Mouse (Mus musculus): ENCODE results near the gene Pard3. TPM values are rescaled to one million over a fixed set of nuclear protein-coding genes. Genes with fewer than 3 reads are reported as not detected.

The Pard3 gene
- polyA plus RNA-seq, 1 experiment from 2014 or later, result 23.7 TPM

- H3K4me2 ChIP-seq, result no peak overlapping the region
- 42% methylated on average over 4 of the region's 4 CpGs for WGBS
- no peak overlapping the region for H3K4me3 ChIP-seq
- no peaks in the 10 kb centered on the region for H3K9me3 ChIP-seq (replicated peaks)
- no peaks in the 10 kb centered on the region for H3K27me3 ChIP-seq
- peaks cover 15% of the 10 kb centered on the region for H3K4me1 ChIP-seq
- H3K36me3 ChIP-seq (ENCODE audit: poor library complexity, severe bottlenecking), result no peaks in the 10 kb centered on the region
- H3K27ac ChIP-seq, result no peak overlapping the region
- no peak overlapping the region for H3K9ac ChIP-seq
- no peak for ATAC-seq
Measured at GRCm38 (mm10) chr8:127145135-127145534, 81.4 kb downstream of the Pard3 start.

- Histone ChIP-seq H3K9me3 (replicated peaks) (no peaks in the 10 kb centered on the region), H3K36me3 (ENCODE audit: poor library complexity, severe bottlenecking) (no peaks in the 10 kb centered on the region), H3K4me1 (peaks cover 18% of the 10 kb centered on the region), H3K4me2 (no peak overlapping the region), H3K27ac (no peak overlapping the region), H3K27me3 (no peaks in the 10 kb centered on the region), H3K9ac (no peak overlapping the region), H3K4me3 (no peak overlapping the region)
- WGBS, result 79% methylated on average over 4 of the region's 4 CpGs
- ATAC-seq, result no peak
Measured at GRCm38 (mm10) chr8:127146055-127146454, 82.4 kb downstream of the Pard3 start.

GRCm38 (mm10) chr8:127148821-127149220, 85.1 kb downstream of the Pard3 start:
- no peaks in the 10 kb centered on the region for H3K9me3 ChIP-seq (replicated peaks)
- no peaks in the 10 kb centered on the region for H3K36me3 ChIP-seq (ENCODE audit: poor library complexity, severe bottlenecking)
- H3K9ac ChIP-seq, result no peak overlapping the region
- no peak overlapping the region for H3K27ac ChIP-seq
- peaks cover 22% of the 10 kb centered on the region for H3K4me1 ChIP-seq
- WGBS, result 58% methylated on average over 7 of the region's 7 CpGs
- H3K4me3 ChIP-seq, result no peak overlapping the region
- no peaks in the 10 kb centered on the region for H3K27me3 ChIP-seq
- no peak overlapping the region for H3K4me2 ChIP-seq
- no peak; the same call in 1 of the 2 replicates for ATAC-seq

GRCm38 (mm10) chr8:127150645-127151044, 87.0 kb downstream of the Pard3 start:
- Histone ChIP-seq H3K4me2 (no peak overlapping the region), H3K4me1 (peaks cover 15% of the 10 kb centered on the region), H3K4me3 (no peak overlapping the region), H3K27ac (no peak overlapping the region), H3K9me3 (replicated peaks) (no peaks in the 10 kb centered on the region), H3K9ac (no peak overlapping the region), H3K27me3 (no peaks in the 10 kb centered on the region), H3K36me3 (ENCODE audit: poor library complexity, severe bottlenecking) (no peaks in the 10 kb centered on the region)
- ATAC-seq, result no peak
- WGBS, result 82% methylated on average over 4 of the region's 4 CpGs

GRCm38 (mm10) chr8:127151706-127152105, 88.0 kb downstream of the Pard3 start:
- no peaks in the 10 kb centered on the region for H3K36me3 ChIP-seq (ENCODE audit: poor library complexity, severe bottlenecking)
- H3K27me3 ChIP-seq, result no peaks in the 10 kb centered on the region
- peaks cover 15% of the 10 kb centered on the region for H3K4me1 ChIP-seq
- WGBS, result 61% methylated on average over 3 of the region's 3 CpGs
- no peak overlapping the region for H3K9ac ChIP-seq
- H3K27ac ChIP-seq, result no peak overlapping the region
- H3K9me3 ChIP-seq (replicated peaks), result no peaks in the 10 kb centered on the region
- no peak for ATAC-seq
- no peak overlapping the region for H3K4me2 ChIP-seq
- no peak overlapping the region for H3K4me3 ChIP-seq

- H3K27me3 ChIP-seq, result no peaks in the 10 kb centered on the region
- no peaks in the 10 kb centered on the region for H3K36me3 ChIP-seq (ENCODE audit: poor library complexity, severe bottlenecking)
- ATAC-seq, result no peak
- no peak overlapping the region for H3K4me3 ChIP-seq
- peaks cover 5% of the 10 kb centered on the region; the same call in 1 of the 2 replicates for H3K4me1 ChIP-seq
- H3K4me2 ChIP-seq, result no peak overlapping the region
- 65% methylated on average over 8 of the region's 8 CpGs for WGBS
- H3K9ac ChIP-seq, result no peak overlapping the region
- no peak overlapping the region for H3K27ac ChIP-seq
- no peaks in the 10 kb centered on the region for H3K9me3 ChIP-seq (replicated peaks)
Measured at GRCm38 (mm10) chr8:127157087-127157486, 93.4 kb downstream of the Pard3 start.

GRCm38 (mm10) chr8:127159421-127159966, 95.8 kb downstream of the Pard3 start:
- WGBS, result 69% methylated on average over 3 of the region's 3 CpGs
- no peak for ATAC-seq
- H3K4me1 ChIP-seq, result peaks cover 5% of the 10 kb centered on the region; the same call in 1 of the 2 replicates

GRCm38 (mm10) chr8:127161854-127162253, 98.2 kb downstream of the Pard3 start:
- Histone ChIP-seq H3K36me3 (ENCODE audit: poor library complexity, severe bottlenecking) (no peaks in the 10 kb centered on the region), H3K9ac (no peak overlapping the region), H3K27ac (no peak overlapping the region)

More at GRCm38 (mm10) chr8:127159421-127159966, 95.8 kb downstream of the Pard3 start:
- H3K4me2 ChIP-seq, result no peak overlapping the region
- no peak overlapping the region for H3K9ac ChIP-seq
- no peak overlapping the region for H3K4me3 ChIP-seq
- H3K36me3 ChIP-seq (ENCODE audit: poor library complexity, severe bottlenecking), result no peaks in the 10 kb centered on the region
- no peaks in the 10 kb centered on the region for H3K9me3 ChIP-seq (replicated peaks)
- no peak overlapping the region for H3K27ac ChIP-seq
- H3K27me3 ChIP-seq, result no peaks in the 10 kb centered on the region

GRCm38 (mm10) chr8:127162821-127163220, 99.1 kb downstream of the Pard3 start:
- Histone ChIP-seq H3K9me3 (replicated peaks) (no peaks in the 10 kb centered on the region), H3K4me2 (no peak overlapping the region), H3K9ac (no peak overlapping the region), H3K4me1 (no peaks in the 10 kb centered on the region; the same call in 1 of the 2 replicates), H3K27me3 (no peaks in the 10 kb centered on the region), H3K36me3 (ENCODE audit: poor library complexity, severe bottlenecking) (no peaks in the 10 kb centered on the region), H3K27ac (no peak overlapping the region), H3K4me3 (no peak overlapping the region)
- 91% methylated on average over 1 of the region's 1 CpGs for WGBS
- no peak for ATAC-seq

More at GRCm38 (mm10) chr8:127161854-127162253, 98.2 kb downstream of the Pard3 start:
- 96% methylated on average over 7 of the region's 7 CpGs for WGBS
- Histone ChIP-seq H3K4me2 (no peak overlapping the region), H3K27me3 (no peaks in the 10 kb centered on the region), H3K4me3 (no peak overlapping the region), H3K4me1 (peaks cover 5% of the 10 kb centered on the region; the same call in 1 of the 2 replicates), H3K9me3 (replicated peaks) (no peaks in the 10 kb centered on the region)
- no peak for ATAC-seq

- Histone ChIP-seq H3K9ac (no peak overlapping the region), H3K9me3 (replicated peaks) (no peaks in the 10 kb centered on the region), H3K4me2 (no peak overlapping the region), H3K36me3 (ENCODE audit: poor library complexity, severe bottlenecking) (no peaks in the 10 kb centered on the region), H3K27ac (no peak overlapping the region), H3K27me3 (no peaks in the 10 kb centered on the region), H3K4me1 (no peaks in the 10 kb centered on the region; the same call in 1 of the 2 replicates), H3K4me3 (no peak overlapping the region)
- WGBS, result 91% methylated on average over 12 of the region's 12 CpGs
- ATAC-seq, result no peak
Measured at GRCm38 (mm10) chr8:127164326-127165280, 100.9 kb downstream of the Pard3 start.

GRCm38 (mm10) chr8:127168496-127168895, 104.8 kb downstream of the Pard3 start:
- Histone ChIP-seq H3K4me1 (no peaks in the 10 kb centered on the region), H3K4me3 (no peak overlapping the region), H3K27me3 (no peaks in the 10 kb centered on the region), H3K36me3 (ENCODE audit: poor library complexity, severe bottlenecking) (no peaks in the 10 kb centered on the region), H3K4me2 (no peak overlapping the region), H3K9ac (no peak overlapping the region), H3K27ac (no peak overlapping the region), H3K9me3 (replicated peaks) (no peaks in the 10 kb centered on the region)
- WGBS, result 92% methylated on average over 2 of the region's 2 CpGs
- ATAC-seq, result no peak

- no peaks in the 10 kb centered on the region for H3K27me3 ChIP-seq
- no peak overlapping the region for H3K4me2 ChIP-seq
- 96% methylated on average over 5 of the region's 5 CpGs for WGBS
Measured at GRCm38 (mm10) chr8:127169361-127169760, 105.7 kb downstream of the Pard3 start.

More at GRCm38 (mm10) chr8:127169361-127169760, 105.7 kb downstream of the Pard3 start:
- Histone ChIP-seq H3K9ac (no peak overlapping the region), H3K36me3 (ENCODE audit: poor library complexity, severe bottlenecking) (no peaks in the 10 kb centered on the region), H3K4me1 (no peaks in the 10 kb centered on the region), H3K9me3 (replicated peaks) (no peaks in the 10 kb centered on the region), H3K27ac (no peak overlapping the region), H3K4me3 (no peak overlapping the region)
- ATAC-seq, result no peak
